In the genomic region with DNA sequence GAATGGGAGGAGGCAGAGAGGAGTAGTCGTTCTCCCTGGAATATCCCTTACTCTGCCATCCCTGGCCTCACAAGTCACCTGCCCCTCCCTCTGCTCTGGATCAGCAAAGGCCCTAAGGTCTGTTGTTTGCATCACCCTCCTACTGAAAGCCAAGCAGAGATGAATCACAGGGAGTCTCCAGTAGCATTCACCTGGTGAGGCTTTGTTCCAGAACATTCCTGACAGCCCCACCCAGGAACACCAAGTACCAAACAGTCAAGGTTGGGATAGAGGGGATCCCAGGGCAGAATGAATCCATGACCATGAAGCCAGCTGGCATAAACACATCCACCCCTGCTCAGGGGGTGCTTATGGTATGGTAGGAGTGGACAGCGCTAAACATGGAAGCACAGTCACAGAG, we compare ENCODE assay signal across 23 mouse cellular contexts.
DNase-seq lines count a peak whose midpoint lies in the region; ATAC-seq and TF ChIP-seq lines count a peak whose summit lies in the region.
"Had no signal": no experiment of that assay in that cellular context is flagged by ENCODE, and none has a peak within 500 bp of the region (broad histone marks: within the 10 kb centered on the region; RNA-seq: fewer than 3 reads in every experiment).

No protein-coding gene starts in this region.

- no peak overlapping the region for H3K4me3 ChIP-seq in liver, embryonic 13.5 days (replicated peaks)
- no peak overlapping the region for H3K4me3 ChIP-seq in liver, postnatal 0 days (ENCODE audit: low read depth, low read length)
- H3K4me3 ChIP-seq: embryonic facial prominence, embryonic 10.5 days; embryonic facial prominence, embryonic 13.5 days; erythroblast, embryonic 14.5 days; forebrain, embryonic 12.5 days; forebrain, embryonic 15.5 days; hindbrain, embryonic 12.5 days; hindbrain, embryonic 15.5 days had no signal

- no peak for ATAC-seq in liver, embryonic 13.5 days (ENCODE audit: low read depth)
- ATAC-seq in liver, postnatal 0 days, result no peak
- ATAC-seq: CD4-positive, CD25-positive, alpha-beta regulatory T cell, adult 4 months; forebrain, embryonic 15.5 days had no signal

- H3K36me3 ChIP-seq in liver, embryonic 13.5 days, result no peaks in the 10 kb centered on the region
- H3K36me3 ChIP-seq in liver, postnatal 0 days (replicated peaks; ENCODE audit: insufficient read depth, low read length), result no peaks in the 10 kb centered on the region
- H3K36me3 ChIP-seq: embryonic facial prominence, embryonic 10.5 days; embryonic facial prominence, embryonic 13.5 days; forebrain, embryonic 12.5 days; forebrain, embryonic 15.5 days; hindbrain, embryonic 12.5 days; hindbrain, embryonic 15.5 days had no signal

- 66% methylated on average over 2 of the region's 2 CpGs for WGBS in liver, embryonic 13.5 days (ENCODE audit: insufficient replicate concordance)
- WGBS in liver, postnatal 0 days (ENCODE audit: insufficient replicate concordance), result 86% methylated on average over 2 of the region's 2 CpGs

- H3K27me3 ChIP-seq in liver, embryonic 13.5 days, result no peaks in the 10 kb centered on the region
- H3K27me3 ChIP-seq in liver, postnatal 0 days (ENCODE audit: insufficient read depth, low read length), result no peaks in the 10 kb centered on the region
- H3K27me3 ChIP-seq: embryonic facial prominence, embryonic 13.5 days; forebrain, embryonic 15.5 days; hindbrain, embryonic 12.5 days; hindbrain, embryonic 15.5 days had no signal

- H3K9me3 ChIP-seq in liver, embryonic 13.5 days (replicated peaks), result no peaks in the 10 kb centered on the region
- no peaks in the 10 kb centered on the region for H3K9me3 ChIP-seq in liver, postnatal 0 days (ENCODE audit: low read length)
- H3K9me3 ChIP-seq: embryonic facial prominence, embryonic 10.5 days; embryonic facial prominence, embryonic 13.5 days; forebrain, embryonic 12.5 days; forebrain, embryonic 15.5 days; hindbrain, embryonic 12.5 days; hindbrain, embryonic 15.5 days had no signal

- no peak for TF ChIP-seq EP300 in liver, postnatal 0 days (IDR thresholded peaks at IDR 0.05; ENCODE audit: low read depth)

- H3K9ac ChIP-seq in liver, embryonic 13.5 days, result no peak overlapping the region
- no peak overlapping the region for H3K9ac ChIP-seq in liver, postnatal 0 days (replicated peaks)
- H3K9ac ChIP-seq: embryonic facial prominence, embryonic 13.5 days; forebrain, embryonic 12.5 days; forebrain, embryonic 15.5 days; hindbrain, embryonic 12.5 days; hindbrain, embryonic 15.5 days had no signal

- DNase-seq in liver, embryonic 13.5 days, result no peak
- no peak for DNase-seq in liver, postnatal 0 days
- DNase-seq in ES-CJ7 (ENCODE audit: low read depth, low spot score) (peak; percentile 46), ZHBTc4 (ENCODE audit: low read depth, low spot score) (peak; percentile 58)
- no peak for DNase-seq in B cell, adult 2 months
- DNase-seq in embryo, embryonic 11 days, result no peak
- DNase-seq: adrenal gland, adult 2 months; adrenal gland, postnatal 14 days; cerebellum, adult 11 months; cerebellum, adult 2 months; cerebellum, adult 9-11 months; cerebellum, postnatal 25 days; gastrocnemius, postnatal 25 days; heart, adult 11 months had no signal

- peak overlapping the region; percentile 9; the same call in 1 of the 2 replicates for H3K27ac ChIP-seq in liver, embryonic 13.5 days
- no peak overlapping the region for H3K27ac ChIP-seq in liver, postnatal 0 days (ENCODE audit: low read depth)
- H3K27ac ChIP-seq: embryonic facial prominence, embryonic 10.5 days; embryonic facial prominence, embryonic 13.5 days; forebrain, embryonic 12.5 days; forebrain, embryonic 15.5 days; hindbrain, embryonic 12.5 days; hindbrain, embryonic 15.5 days had no signal

- H3K4me2 ChIP-seq in liver, embryonic 13.5 days, result no peak overlapping the region
- H3K4me2 ChIP-seq in liver, postnatal 0 days (ENCODE audit: low read depth, low read length), result no peak overlapping the region
- H3K4me2 ChIP-seq: embryonic facial prominence, embryonic 13.5 days; forebrain, embryonic 12.5 days; forebrain, embryonic 15.5 days; heart, embryonic 11.5 days; hindbrain, embryonic 12.5 days; hindbrain, embryonic 15.5 days had no signal

- peaks cover 53% of the 10 kb centered on the region for H3K4me1 ChIP-seq in liver, embryonic 13.5 days (replicated peaks)
- H3K4me1 ChIP-seq in liver, postnatal 0 days (ENCODE audit: insufficient read depth), result peaks cover 8% of the 10 kb centered on the region; the same call in 1 of the 2 replicates
- H3K4me1 ChIP-seq: embryonic facial prominence, embryonic 13.5 days; forebrain, embryonic 12.5 days; forebrain, embryonic 15.5 days; hindbrain, embryonic 12.5 days; hindbrain, embryonic 15.5 days had no signal

- no peak for TF ChIP-seq CTCF in liver, postnatal 0 days (IDR thresholded peaks at IDR 0.05; ENCODE audit: low read depth)

Comparison
In these comparisons a context has a peak if more than half of its experiments do, and no peak if none do; other contexts are left out.
1. DNase-seq: peak in ES-CJ7 (single experiment) and ZHBTc4 (single experiment); none in liver, embryonic 13.5 days (single experiment), liver, postnatal 0 days (single experiment), B cell, adult 2 months (0 of 2) and embryo, embryonic 11 days (single experiment).